Mouse (Mus musculus) erythroblast, embryonic 14.5 days (primary cell): ENCODE measurements around the gene Ip6k1. TPM values are rescaled to one million over a fixed set of nuclear protein-coding genes. Genes with fewer than 3 reads are reported as not detected.

Source experiments
- H3K27me3 ChIP-seq: 2 replicates; pipeline ENCODE4 v1.6.1; 2012; ENCODE audit warnings: inconsistent platforms; ENCODE audit not compliant: control insufficient read depth
- H3K36me3 ChIP-seq: 2 replicates; pipeline ENCODE4 v1.6.1; 2012; ENCODE audit warnings: mild to moderate bottlenecking, inconsistent platforms; ENCODE audit not compliant: control insufficient read depth
- H3K4me1 ChIP-seq: 2 replicates; pipeline ENCODE4 v1.6.1; 2012; ENCODE audit warnings: inconsistent platforms; ENCODE audit not compliant: control insufficient read depth
- H3K4me3 ChIP-seq: replicated peaks from 2 replicates; pipeline ENCODE3; 2012; ENCODE audit warnings: moderate library complexity, mild to moderate bottlenecking, inconsistent platforms
- H3K9me3 ChIP-seq: 2 replicates; pipeline ENCODE4 v1.6.1; 2012; ENCODE audit warnings: low read length, inconsistent platforms, mixed read lengths; ENCODE audit not compliant: control insufficient read depth
- GATA1 ChIP-seq: IDR thresholded peaks from 2 replicates; pipeline ENCODE4 v1.6.1; 2012; ENCODE audit warnings: low read length, inconsistent platforms, mixed read lengths
- TAL1 ChIP-seq: IDR thresholded peaks from 3 replicates; pipeline ENCODE4 v1.6.1; 2012; ENCODE audit warnings: low read length, inconsistent platforms, mixed read lengths
- polyA plus RNA-seq: library from polyadenylated mRNA; stranded (reverse); fragments of >175 nt; gene quantifications from 2 replicates; pipeline ENCODE4 v1.2.3, GENCODE M21; 2012

Gene Ip6k1
- 18.1 and 20.8 TPM in 2 replicates for polyA plus RNA-seq

- no peaks in the 10 kb centered on the region; the same call in 1 of the 2 replicates for H3K27me3 ChIP-seq
- H3K4me1 ChIP-seq = peaks cover 55% of the 10 kb centered on the region
- peaks cover 34% of the 10 kb centered on the region for H3K36me3 ChIP-seq
Measured at GRCm38 (mm10) chr9:108001922-108002770, at the start of gene Ip6k1. TSS of gene Ip6k1 (plus strand) at chr9:108002501.

GRCm38 (mm10) chr9:107955613-107956289 is 46.5 kb upstream of the Ip6k1 start:
- TF ChIP-seq TAL1 (no peak), GATA1 (no peak)
- no peaks in the 10 kb centered on the region for H3K9me3 ChIP-seq
- H3K4me3 ChIP-seq = no peak overlapping the region
- H3K27me3 ChIP-seq = no peaks in the 10 kb centered on the region
- H3K4me1 ChIP-seq = peaks cover 24% of the 10 kb centered on the region
- peaks cover 85% of the 10 kb centered on the region for H3K36me3 ChIP-seq

More at GRCm38 (mm10) chr9:108001922-108002770, at the start of gene Ip6k1:
- TF ChIP-seq GATA1 (no peak), TAL1 (no peak)
- Histone ChIP-seq H3K4me3 (peak within 1 kb of the TSS; percentile 87), H3K9me3 (no peaks in the 10 kb centered on the region)

GRCm38 (mm10) chr9:107957141-107957540 is 45.2 kb upstream of the Ip6k1 start:
- Histone ChIP-seq H3K36me3 (peaks cover 94% of the 10 kb centered on the region), H3K27me3 (no peaks in the 10 kb centered on the region), H3K4me1 (peaks cover 12% of the 10 kb centered on the region), H3K4me3 (no peak overlapping the region), H3K9me3 (no peaks in the 10 kb centered on the region)
- no peak for TF ChIP-seq TAL1
- TF ChIP-seq GATA1 = no peak

- TF ChIP-seq GATA1 (no peak), TAL1 (no peak)
- H3K27me3 ChIP-seq = no peaks in the 10 kb centered on the region
- no peaks in the 10 kb centered on the region for H3K9me3 ChIP-seq
- peaks cover 15% of the 10 kb centered on the region for H3K4me1 ChIP-seq
- H3K4me3 ChIP-seq = no peak overlapping the region
- peaks cover 100% of the 10 kb centered on the region for H3K36me3 ChIP-seq
Measured at GRCm38 (mm10) chr9:107959896-107960295, 42.4 kb upstream of the Ip6k1 start.

GRCm38 (mm10) chr9:107960928-107961327 is 41.4 kb upstream of the Ip6k1 start:
- TF ChIP-seq GATA1 (no peak), TAL1 (no peak)
- Histone ChIP-seq H3K4me1 (peaks cover 15% of the 10 kb centered on the region), H3K36me3 (peaks cover 100% of the 10 kb centered on the region)

GRCm38 (mm10) chr9:107961351-107961762 is 40.9 kb upstream of the Ip6k1 start:
- H3K4me1 ChIP-seq = peaks cover 17% of the 10 kb centered on the region
- TF ChIP-seq GATA1 (no peak), TAL1 (no peak)
- no peaks in the 10 kb centered on the region for H3K27me3 ChIP-seq
- peaks cover 100% of the 10 kb centered on the region for H3K36me3 ChIP-seq
- H3K4me3 ChIP-seq = no peak overlapping the region
- no peaks in the 10 kb centered on the region for H3K9me3 ChIP-seq

More at GRCm38 (mm10) chr9:107960928-107961327, 41.4 kb upstream of the Ip6k1 start:
- Histone ChIP-seq H3K9me3 (no peaks in the 10 kb centered on the region), H3K4me3 (no peak overlapping the region), H3K27me3 (no peaks in the 10 kb centered on the region)

- H3K36me3 ChIP-seq = peaks cover 100% of the 10 kb centered on the region
- no peak overlapping the region for H3K4me3 ChIP-seq
- no peaks in the 10 kb centered on the region for H3K9me3 ChIP-seq
- H3K27me3 ChIP-seq = no peaks in the 10 kb centered on the region
- H3K4me1 ChIP-seq = peaks cover 22% of the 10 kb centered on the region
- TF ChIP-seq GATA1 (no peak), TAL1 (no peak)
Measured at GRCm38 (mm10) chr9:107961881-107962280, 40.4 kb upstream of the Ip6k1 start.

GRCm38 (mm10) chr9:107962916-107963315 is 39.4 kb upstream of the Ip6k1 start:
- Histone ChIP-seq H3K4me3 (no peak overlapping the region), H3K27me3 (no peaks in the 10 kb centered on the region), H3K36me3 (peaks cover 99% of the 10 kb centered on the region), H3K4me1 (peaks cover 23% of the 10 kb centered on the region), H3K9me3 (no peaks in the 10 kb centered on the region)
- TF ChIP-seq GATA1 = no peak

GRCm38 (mm10) chr9:107963700-107964099 is 38.6 kb upstream of the Ip6k1 start:
- Histone ChIP-seq H3K27me3 (no peaks in the 10 kb centered on the region), H3K9me3 (no peaks in the 10 kb centered on the region), H3K4me1 (peaks cover 25% of the 10 kb centered on the region), H3K36me3 (peaks cover 99% of the 10 kb centered on the region), H3K4me3 (no peak overlapping the region)
- TF ChIP-seq GATA1 (no peak), TAL1 (no peak)
